Mouse (Mus musculus): ENCODE results near the gene Nuak1. TPM values are rescaled to one million over a fixed set of nuclear protein-coding genes. Genes with fewer than 3 reads are reported as not detected.

The Nuak1 gene
- total RNA-seq, 1 experiment from 2014 or later = 0.40 TPM

DNA sequence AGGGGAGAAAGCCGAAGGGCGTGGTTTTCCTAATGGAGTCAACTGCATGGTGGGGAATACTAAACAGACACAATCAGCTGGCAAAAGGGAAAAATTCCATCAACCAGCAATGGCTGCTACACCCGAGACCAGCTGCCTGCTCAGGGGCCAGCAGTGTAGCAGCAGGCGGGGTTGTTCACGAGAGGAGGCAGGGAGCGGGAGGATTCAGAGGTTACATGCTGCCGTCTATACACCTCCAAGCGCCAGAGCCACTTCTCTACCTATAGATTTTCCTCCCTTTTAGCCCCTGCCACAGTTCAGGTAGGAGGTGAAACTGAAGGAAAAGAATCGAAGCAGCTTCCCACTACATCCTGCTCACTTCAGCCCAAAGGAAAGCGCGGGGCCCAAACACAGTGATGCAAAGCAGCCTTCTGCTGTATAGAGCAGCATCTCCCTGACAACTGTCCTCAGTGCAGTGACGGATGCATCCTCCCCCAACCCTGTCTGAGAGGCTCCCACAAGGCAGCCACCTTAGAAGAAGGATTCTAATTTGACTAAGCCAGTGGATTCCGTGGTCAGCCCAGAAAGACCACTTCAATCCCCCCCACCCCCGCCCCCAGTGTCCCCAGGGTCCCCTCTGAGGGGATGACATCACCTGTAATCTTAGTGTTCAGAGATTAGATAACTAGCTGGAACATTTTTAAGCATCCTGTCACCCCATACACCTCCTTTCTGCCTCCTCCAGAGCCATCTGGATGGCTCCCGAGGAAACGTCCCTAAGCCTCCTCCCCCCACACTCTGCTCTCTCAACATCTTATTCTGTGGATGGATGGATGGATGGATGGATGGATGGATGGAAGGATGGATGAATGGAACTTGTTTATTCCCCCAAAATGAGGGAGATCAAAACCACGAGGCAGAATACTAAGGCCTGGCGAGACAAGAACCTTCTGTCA lies 68.0 kb downstream of the Nuak1 start:
- no peak for ATAC-seq (replicated peaks in 1 of 2; ENCODE audit: insufficient read depth in 1 of 2, low FRiP score in 2 of 2, low TSS enrichment in 1 of 2, low read depth in 1 of 2, poor library complexity in 2 of 2, severe bottlenecking in 2 of 2)

DNA sequence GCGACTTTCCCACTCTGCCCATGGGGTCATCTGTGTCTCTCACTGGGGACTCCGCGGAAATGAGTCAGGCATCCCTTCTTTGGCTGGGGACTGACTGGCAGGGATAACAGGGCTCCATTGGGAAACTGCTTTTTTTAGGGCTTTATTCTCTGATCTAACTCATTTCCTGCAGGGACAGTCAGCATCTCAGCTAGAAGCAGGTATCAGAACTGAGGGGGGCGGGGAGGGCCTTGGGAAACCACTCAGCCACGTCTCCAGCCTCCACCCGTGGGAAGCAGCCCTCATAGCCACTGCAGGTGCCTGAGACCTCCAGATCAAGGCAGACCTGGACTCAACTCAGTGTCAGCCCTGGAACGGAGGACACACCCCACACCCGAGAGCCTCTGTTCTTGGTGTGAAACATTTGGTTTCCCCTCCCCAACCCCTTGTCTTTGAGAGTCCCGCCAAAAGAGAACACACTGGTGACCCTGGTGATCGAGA lies 68.7 kb downstream of the Nuak1 start:
- no peak for ATAC-seq (replicated peaks in 1 of 2; ENCODE audit: insufficient read depth in 1 of 2, low FRiP score in 2 of 2, low TSS enrichment in 1 of 2, low read depth in 1 of 2, poor library complexity in 2 of 2, severe bottlenecking in 2 of 2)

DNA sequence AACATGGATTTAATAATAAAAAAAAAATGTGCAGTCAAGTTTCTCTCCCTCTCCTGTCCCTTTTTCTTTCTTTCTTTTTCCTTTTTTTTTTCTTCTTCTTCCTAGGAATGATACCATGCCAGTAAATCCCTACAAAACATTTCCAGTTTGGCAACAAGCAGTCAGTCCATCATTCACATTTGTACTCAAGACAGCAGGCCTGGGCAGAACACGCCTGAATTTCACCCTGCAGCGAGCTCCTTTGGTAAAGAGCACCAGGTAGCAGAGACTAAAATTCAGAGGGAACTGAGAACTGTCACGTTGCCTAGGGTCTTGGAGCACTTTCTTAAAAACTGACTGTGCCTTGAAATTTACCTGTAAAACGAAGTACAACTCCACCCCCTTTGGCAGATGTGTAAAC lies 69.2 kb downstream of the Nuak1 start:
- no peak for ATAC-seq (replicated peaks in 1 of 2; ENCODE audit: insufficient read depth in 1 of 2, low FRiP score in 2 of 2, low TSS enrichment in 1 of 2, low read depth in 1 of 2, poor library complexity in 2 of 2, severe bottlenecking in 2 of 2)

DNA sequence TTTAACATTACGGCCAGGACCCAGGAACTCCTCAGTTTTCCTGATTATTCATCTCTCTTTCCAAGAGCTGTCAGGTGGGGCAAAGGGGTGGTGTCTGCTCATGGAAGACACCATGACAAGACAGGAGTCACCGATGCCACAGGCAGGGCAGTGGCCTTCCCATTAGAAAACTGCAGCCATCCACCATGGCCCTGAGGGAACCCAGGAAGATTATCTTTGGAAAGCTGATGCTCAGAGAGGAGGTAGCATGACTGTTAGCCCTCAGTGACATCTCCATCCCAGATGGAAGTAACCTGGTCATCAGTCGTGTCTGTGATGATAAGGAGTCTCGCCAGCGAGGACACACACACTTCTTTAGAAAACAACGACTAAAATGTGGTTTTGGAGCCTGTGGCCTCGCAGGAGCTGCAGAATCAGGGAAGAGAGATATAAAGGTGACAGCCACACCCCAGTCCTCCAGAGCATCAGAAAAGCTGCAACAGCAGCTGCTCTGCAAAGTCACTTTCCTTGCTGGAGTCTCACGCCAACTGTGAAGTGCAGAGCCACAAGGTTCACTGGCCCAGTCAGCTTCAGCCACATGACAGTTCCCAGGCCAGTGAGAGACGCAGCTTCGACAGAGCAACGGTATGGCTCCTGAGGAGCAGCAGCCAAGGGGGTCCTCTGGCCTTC lies 70.6 kb downstream of the Nuak1 start:
- ATAC-seq (replicated peaks in 1 of 2; ENCODE audit: insufficient read depth in 1 of 2, low FRiP score in 2 of 2, low TSS enrichment in 1 of 2, low read depth in 1 of 2, poor library complexity in 2 of 2, severe bottlenecking in 2 of 2) = 0 out of 4 replicates have a peak, but pooled peaks of 1 of the 2 experiments have one; percentile 12

DNA sequence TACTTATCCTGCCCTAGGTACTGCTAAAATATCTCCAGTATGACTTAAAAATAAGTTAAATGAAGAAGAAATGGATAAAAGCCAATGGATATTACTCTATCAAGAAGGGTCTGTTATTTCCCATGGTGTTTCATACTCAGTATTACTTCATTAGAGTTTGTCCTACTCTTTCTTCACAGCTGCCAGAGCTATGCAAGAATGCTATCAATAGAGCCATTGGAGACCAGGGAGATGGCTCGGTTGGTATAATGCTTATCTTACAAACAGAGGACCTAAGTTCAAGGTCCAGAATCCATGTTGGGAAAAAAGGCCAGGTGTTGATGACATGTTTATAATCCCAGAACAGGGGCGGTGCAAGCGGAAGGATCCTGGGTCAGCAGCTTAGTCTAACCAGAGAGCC lies 72.2 kb downstream of the Nuak1 start:
- no peak for ATAC-seq (replicated peaks in 1 of 2; ENCODE audit: insufficient read depth in 1 of 2, low FRiP score in 2 of 2, low TSS enrichment in 1 of 2, low read depth in 1 of 2, poor library complexity in 2 of 2, severe bottlenecking in 2 of 2)

DNA sequence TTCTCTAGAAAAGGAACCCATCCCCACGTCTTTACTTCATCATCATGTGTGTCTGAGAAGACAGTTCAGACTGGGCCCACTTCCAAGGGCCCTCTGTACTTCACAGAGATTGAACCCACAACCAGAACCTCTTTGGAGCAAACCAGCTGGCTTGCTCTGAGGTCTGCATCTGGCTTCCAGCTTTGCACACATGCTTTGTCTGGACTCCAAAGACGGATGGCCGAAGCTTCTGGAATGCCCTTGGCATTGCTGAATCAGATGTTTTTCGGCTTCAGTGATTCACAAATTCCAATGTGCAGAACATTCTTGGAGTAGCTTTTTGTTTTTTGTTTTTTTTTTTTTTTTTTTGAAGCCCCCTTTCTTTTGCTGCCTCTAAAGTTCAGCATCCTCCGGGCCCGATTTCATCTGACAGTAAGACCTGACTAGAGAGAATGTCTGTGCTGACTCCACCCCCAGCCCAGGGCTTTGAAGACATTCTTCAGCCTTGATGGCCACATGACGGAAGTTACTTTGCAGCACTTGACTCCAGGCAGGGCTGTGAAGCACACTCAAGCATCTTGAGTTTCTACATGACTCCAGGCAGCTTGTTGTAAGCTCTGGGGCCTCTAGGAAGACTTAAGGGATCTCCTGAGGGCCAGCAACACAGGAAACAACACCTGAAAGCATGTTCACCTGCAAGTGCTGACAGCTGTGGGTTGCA lies 75.1 kb downstream of the Nuak1 start:
- ATAC-seq (replicated peaks in 1 of 2; ENCODE audit: insufficient read depth in 1 of 2, low FRiP score in 2 of 2, low TSS enrichment in 1 of 2, low read depth in 1 of 2, poor library complexity in 2 of 2, severe bottlenecking in 2 of 2) = no peak

DNA sequence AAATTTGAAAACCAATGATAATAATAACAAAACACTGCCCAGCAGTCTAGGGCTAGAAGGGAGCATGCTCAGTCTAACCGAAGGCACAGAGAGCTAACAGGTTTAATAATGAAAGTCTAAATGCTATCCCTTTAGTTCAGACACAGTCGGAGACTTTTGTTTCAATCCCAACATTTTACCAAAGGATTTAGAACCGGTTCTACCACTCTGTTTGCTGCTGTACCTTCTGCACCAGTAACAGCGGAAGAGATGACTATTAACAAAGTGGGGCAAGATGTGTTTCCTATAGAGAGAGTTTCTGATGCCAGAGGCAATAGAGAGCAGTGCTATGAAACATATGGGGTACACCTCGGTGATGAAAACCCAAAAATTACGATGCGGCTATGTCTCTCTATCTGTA lies 76.6 kb downstream of the Nuak1 start:
- ATAC-seq (replicated peaks in 1 of 2; ENCODE audit: insufficient read depth in 1 of 2, low FRiP score in 2 of 2, low TSS enrichment in 1 of 2, low read depth in 1 of 2, poor library complexity in 2 of 2, severe bottlenecking in 2 of 2) = no peak

DNA sequence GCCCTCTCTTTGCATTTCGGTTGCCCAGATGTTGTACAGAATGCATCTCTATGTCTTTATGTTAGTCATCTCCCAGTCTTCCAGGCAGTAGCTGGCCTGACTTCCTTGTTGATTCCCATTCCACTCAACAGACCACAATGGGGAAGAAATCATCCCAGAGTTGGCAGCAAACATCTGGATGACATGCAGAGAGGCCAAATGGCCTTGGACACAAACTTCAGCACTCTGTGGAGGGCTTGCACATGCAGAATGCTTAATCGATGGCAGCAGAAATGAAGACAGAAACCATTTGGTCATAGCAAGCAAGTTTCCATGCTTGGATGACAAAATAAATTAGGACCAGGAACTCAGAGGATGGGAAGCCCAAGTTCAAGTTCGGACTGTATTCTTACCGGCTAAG lies 79.4 kb downstream of the Nuak1 start:
- no peak for ATAC-seq (replicated peaks in 1 of 2; ENCODE audit: insufficient read depth in 1 of 2, low FRiP score in 2 of 2, low TSS enrichment in 1 of 2, low read depth in 1 of 2, poor library complexity in 2 of 2, severe bottlenecking in 2 of 2)

DNA sequence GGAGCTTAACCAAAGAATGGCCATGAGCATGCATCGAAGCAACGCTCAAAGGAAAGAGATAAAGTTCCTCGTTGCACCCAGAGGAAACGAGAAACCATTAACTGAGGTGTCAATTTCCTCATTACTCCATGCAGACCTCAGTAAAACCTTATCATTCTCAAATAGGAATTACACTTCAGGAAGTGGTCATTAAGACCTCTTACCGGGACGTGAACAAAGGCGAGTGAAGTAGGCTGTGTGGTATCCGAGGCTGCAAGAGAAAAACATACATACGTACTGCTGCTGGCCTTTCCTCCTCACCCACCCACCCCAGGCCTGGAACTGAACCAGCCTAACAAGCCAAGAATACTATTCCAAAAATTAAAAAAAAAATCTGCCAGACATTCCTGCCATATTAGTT lies 80.0 kb downstream of the Nuak1 start:
- ATAC-seq (replicated peaks in 1 of 2; ENCODE audit: insufficient read depth in 1 of 2, low FRiP score in 2 of 2, low TSS enrichment in 1 of 2, low read depth in 1 of 2, poor library complexity in 2 of 2, severe bottlenecking in 2 of 2) = peak; percentile 63 to 83

DNA sequence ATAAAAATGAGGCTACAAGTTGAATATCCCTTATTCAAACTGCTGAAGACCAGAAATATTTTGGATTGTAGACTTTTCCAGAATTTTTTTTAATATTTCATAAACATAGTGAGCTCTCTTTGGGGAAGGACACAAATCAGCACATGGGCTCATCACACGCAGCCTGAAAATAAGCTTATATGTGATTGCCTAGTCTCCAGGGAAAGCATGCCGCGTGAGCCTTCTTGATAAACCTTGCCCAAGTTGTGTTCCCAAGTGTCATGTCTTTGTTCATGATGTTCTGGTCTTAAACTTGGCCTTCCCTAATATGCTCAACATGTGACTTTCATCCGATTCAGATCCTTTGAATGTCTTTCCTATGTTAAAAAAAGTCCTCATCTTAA lies 81.7 kb downstream of the Nuak1 start:
- ATAC-seq (replicated peaks in 1 of 2; ENCODE audit: insufficient read depth in 1 of 2, low FRiP score in 2 of 2, low TSS enrichment in 1 of 2, low read depth in 1 of 2, poor library complexity in 2 of 2, severe bottlenecking in 2 of 2) = no peak

DNA sequence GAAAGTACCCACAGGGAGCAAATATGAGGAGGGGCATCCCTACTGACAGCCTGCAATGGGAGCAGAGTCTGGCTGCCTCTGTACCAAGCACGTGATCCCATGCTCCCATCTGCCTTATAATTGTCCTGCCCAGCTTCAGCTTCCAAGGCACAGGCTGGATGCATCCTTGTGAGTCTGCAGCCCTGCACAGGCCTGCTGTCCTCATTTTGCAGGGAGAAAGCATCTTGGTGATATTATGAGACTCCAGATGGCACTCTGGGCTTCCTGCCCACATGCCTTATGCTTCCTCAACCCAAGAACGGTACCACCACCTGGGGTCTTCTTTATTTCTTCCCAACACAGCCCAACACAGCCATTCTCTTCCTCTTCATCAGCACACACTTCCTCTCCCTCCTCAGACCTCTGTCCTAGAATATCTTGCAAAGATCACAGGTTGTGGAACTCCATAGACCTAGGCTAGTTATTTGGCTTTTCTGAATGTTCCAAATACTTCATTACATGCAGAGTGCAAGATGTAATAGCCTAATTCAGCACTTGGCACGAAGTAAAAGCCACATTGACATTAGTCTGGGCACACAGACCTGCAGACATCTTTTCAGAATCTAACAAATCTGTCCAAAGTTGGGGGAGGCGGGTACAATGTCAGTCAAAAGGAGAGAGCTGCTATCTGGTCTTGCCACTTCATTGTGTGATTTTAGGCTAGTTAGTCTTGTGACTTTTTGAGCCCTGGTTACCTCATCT lies 82.2 kb downstream of the Nuak1 start:
- ATAC-seq (replicated peaks in 1 of 2; ENCODE audit: insufficient read depth in 1 of 2, low FRiP score in 2 of 2, low TSS enrichment in 1 of 2, low read depth in 1 of 2, poor library complexity in 2 of 2, severe bottlenecking in 2 of 2) = peak in 1 of 2 experiments; percentile 27; a peak in 1 of 4 replicates

DNA sequence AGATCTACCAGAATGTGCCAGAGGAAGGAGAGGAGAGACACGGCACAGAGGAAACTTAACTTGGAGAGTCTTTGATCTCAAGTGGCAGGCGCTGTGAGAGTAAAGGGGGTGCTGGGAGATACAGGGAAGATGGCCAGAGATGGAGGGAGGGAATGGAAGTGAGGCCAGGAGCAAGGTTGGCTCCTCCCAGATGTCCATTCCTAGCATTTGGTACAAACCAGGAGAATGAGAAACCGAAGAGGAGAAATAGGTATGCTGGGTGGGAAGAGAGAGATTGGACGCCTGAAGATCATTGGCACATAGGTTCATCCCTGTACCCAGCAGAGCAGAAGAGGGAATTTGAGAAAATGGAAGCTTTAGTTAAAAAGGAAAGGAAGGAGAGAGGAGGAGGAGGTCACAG lies 82.8 kb downstream of the Nuak1 start:
- no peak for ATAC-seq (replicated peaks in 1 of 2; ENCODE audit: insufficient read depth in 1 of 2, low FRiP score in 2 of 2, low TSS enrichment in 1 of 2, low read depth in 1 of 2, poor library complexity in 2 of 2, severe bottlenecking in 2 of 2)

DNA sequence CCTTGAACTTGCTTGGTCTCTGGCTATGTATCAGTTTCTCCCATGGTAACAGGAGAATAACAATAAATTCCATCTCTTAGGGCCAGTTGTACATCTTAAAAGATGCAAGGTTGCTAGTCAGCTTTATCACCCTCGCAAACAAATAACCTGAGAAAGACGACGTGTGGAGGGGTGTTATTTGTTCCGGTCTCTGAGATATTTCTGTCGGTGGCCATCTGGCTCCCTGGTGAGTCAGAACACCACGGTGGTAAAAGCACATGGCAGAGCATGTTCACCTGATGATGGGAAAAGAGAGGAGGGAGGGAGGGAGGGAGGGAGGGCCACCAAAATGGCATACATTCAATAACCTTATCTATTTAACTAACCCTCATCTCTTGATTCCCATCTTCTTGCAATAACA lies 86.1 kb downstream of the Nuak1 start:
- ATAC-seq (replicated peaks in 1 of 2; ENCODE audit: insufficient read depth in 1 of 2, low FRiP score in 2 of 2, low TSS enrichment in 1 of 2, low read depth in 1 of 2, poor library complexity in 2 of 2, severe bottlenecking in 2 of 2) = no peak

DNA sequence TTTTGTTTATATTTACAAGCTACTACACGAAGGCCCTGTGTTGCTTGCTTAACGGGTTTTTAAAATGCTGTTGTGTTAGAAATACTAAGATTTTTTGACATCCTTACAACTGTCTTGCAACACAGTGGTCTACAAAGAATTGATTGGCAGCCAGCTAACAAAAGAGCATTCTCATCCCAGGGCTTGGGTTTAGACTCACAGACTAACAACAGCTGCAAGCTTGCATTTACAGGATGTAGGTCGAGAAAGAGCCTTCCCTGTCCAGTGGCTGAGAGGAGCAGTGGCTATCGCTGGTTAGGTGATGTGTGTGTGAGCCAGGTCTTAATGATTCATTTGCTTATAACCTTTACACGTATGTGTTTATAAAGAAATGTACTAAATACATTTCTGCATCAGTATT lies 94.7 kb downstream of the Nuak1 start:
- ATAC-seq (replicated peaks in 1 of 2; ENCODE audit: insufficient read depth in 1 of 2, low FRiP score in 2 of 2, low TSS enrichment in 1 of 2, low read depth in 1 of 2, poor library complexity in 2 of 2, severe bottlenecking in 2 of 2) = no peak

DNA sequence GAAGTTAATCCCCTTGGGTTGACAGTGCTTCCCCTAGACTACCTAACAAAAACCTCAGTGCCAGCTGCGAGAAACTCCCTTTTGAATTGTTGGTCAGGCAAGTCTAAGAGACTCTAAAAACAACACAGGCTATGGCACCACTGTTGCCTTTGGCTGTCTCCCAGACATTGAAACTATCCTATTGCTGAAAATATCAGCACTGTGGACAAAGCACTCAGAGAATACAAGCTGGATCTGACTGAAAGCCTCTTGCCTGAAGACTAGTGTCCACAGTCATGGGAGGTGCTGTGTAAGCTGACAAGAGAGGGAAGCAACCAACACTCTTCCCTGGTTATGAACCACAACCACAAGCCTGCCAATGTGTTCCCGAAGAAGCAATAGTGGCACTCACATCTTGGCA lies 96.9 kb downstream of the Nuak1 start:
- ATAC-seq (replicated peaks in 1 of 2; ENCODE audit: insufficient read depth in 1 of 2, low FRiP score in 2 of 2, low TSS enrichment in 1 of 2, low read depth in 1 of 2, poor library complexity in 2 of 2, severe bottlenecking in 2 of 2) = no peak

DNA sequence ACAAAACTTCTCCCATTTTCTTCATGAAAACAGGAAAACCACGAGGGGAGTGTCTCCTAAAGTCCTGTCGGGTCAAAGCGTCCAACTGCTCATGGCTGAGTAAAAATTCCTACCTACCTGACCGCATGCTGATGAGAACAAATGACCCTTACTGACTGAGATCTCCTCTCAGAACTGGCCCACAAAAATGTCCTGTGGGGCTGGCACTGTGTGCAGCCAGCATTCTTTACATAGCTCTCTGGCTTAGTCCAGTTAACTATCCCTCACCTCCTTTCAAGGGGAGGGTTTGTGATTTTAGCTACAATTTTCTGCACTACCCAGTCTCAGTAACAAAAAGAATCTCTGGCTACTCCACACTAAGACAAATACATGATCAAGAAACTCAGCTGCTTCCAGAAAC lies 100.9 kb downstream of the Nuak1 start:
- ATAC-seq (replicated peaks in 1 of 2; ENCODE audit: insufficient read depth in 1 of 2, low FRiP score in 2 of 2, low TSS enrichment in 1 of 2, low read depth in 1 of 2, poor library complexity in 2 of 2, severe bottlenecking in 2 of 2) = no peak

DNA sequence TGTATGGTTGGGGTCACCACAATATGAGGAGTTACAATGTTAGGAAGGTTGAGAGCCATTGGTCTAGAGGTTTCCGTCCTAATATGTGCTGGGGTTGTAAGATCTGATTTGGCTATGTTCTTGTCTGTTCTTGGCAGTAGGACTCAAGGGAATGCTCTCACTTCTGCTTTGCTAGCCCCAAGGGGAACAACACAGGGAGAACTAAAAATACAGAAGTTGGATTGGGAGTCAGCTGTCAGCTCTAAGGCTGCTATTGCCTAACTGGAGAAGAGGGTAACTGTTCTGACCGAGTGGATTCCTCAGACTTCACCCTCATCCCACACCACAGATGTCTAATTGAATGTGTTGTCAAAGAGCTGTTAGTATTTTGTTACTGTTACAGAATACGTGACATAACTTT lies 101.6 kb downstream of the Nuak1 start:
- ATAC-seq (replicated peaks in 1 of 2; ENCODE audit: insufficient read depth in 1 of 2, low FRiP score in 2 of 2, low TSS enrichment in 1 of 2, low read depth in 1 of 2, poor library complexity in 2 of 2, severe bottlenecking in 2 of 2) = peak; percentile 78 to 85
